Mouse (Mus musculus): Measurements from ENCODE around the gene Cnih1. TPM values are rescaled to one million over a fixed set of nuclear protein-coding genes. Genes with fewer than 3 reads are reported as not detected.
A peak's percentile ranks its signal among the peaks of the same experiment; 100 is the strongest.

The Cnih1 gene
- polyA plus RNA-seq, 1 experiment = 104 TPM

- H3K27me3 ChIP-seq (ENCODE audit: control insufficient read depth, insufficient read depth, insufficient read length) = no peaks in the 10 kb centered on the region
- TF ChIP-seq TCF12 (IDR thresholded peaks at IDR 0.05; ENCODE audit: insufficient read depth, poor library complexity, severe bottlenecking) = no peak
- TF ChIP-seq SRF (IDR thresholded peaks at IDR 0.05; ENCODE audit: control insufficient read depth, insufficient read length, low read depth) = no peak
- no peak for TF ChIP-seq POLR2A (IDR thresholded peaks at IDR 0.05; ENCODE audit: insufficient read length, low read depth)
- TF ChIP-seq CEBPB (IDR thresholded peaks at IDR 0.05; ENCODE audit: insufficient read depth, poor library complexity, severe bottlenecking) = no peak
- TF ChIP-seq TCF3 (IDR thresholded peaks at IDR 0.05; ENCODE audit: insufficient read length, low read depth) = no peak
- TF ChIP-seq REST (IDR thresholded peaks at IDR 0.05; ENCODE audit: insufficient read depth, insufficient read length) = no peak
- no peak for TF ChIP-seq USF1 (IDR thresholded peaks at IDR 0.05; ENCODE audit: low read depth)
These were observed 18.2 kb downstream of the Cnih1 start for GRCm38 (mm10) chr14:46770036-46770435.

DNA sequence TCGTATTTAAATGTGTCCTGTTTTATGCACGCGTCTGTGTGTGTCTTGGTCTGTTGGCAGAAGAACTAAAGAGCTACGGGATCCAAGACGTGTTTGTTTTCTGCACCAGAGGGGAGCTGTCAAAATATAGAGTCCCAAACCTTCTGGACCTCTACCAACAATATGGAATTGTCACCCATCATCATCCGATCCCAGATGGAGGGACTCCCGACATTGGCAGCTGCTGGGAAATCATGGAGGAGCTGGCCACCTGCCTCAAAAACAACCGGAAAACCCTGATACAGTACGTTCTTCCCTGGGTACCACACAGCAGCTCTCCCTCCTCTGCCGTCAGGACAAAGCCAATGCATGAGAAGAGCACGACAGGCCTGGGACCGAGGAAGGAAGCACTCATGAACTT is 21.1 kb downstream of the Cnih1 start:
- no peaks in the 10 kb centered on the region for H3K79me2 ChIP-seq (ENCODE audit: control insufficient read depth, insufficient read depth)
- H3K27me3 ChIP-seq (ENCODE audit: control insufficient read depth, insufficient read depth, insufficient read length) = no peaks in the 10 kb centered on the region
- no peak overlapping the region for H3K4me2 ChIP-seq (ENCODE audit: low read depth)
- no peak overlapping the region for H3K4me3 ChIP-seq
- peaks cover 21% of the 10 kb centered on the region for H3K36me3 ChIP-seq (ENCODE audit: control insufficient read depth, insufficient read depth)
- TF ChIP-seq MYOG (IDR thresholded peaks at IDR 0.05; ENCODE audit: control insufficient read depth in 1 of 3, insufficient read depth in 1 of 3, insufficient read length in 2 of 3, low read depth in 2 of 3) = no peak
- TF ChIP-seq MAX (IDR thresholded peaks at IDR 0.05; ENCODE audit: low read depth) = no peak
- no peak overlapping the region for H3ac ChIP-seq (ENCODE audit: control insufficient read depth, insufficient read length)

More at GRCm38 (mm10) chr14:46770036-46770435, 18.2 kb downstream of the Cnih1 start:
- Histone ChIP-seq H3K79me2 (ENCODE audit: control insufficient read depth, insufficient read depth) (no peaks in the 10 kb centered on the region), H3K36me3 (ENCODE audit: control insufficient read depth, insufficient read depth) (peaks cover 27% of the 10 kb centered on the region), H3K4me3 (no peak overlapping the region), H3ac (ENCODE audit: control insufficient read depth, insufficient read length) (no peak overlapping the region), H3K4me2 (ENCODE audit: low read depth) (no peak overlapping the region)

DNA sequence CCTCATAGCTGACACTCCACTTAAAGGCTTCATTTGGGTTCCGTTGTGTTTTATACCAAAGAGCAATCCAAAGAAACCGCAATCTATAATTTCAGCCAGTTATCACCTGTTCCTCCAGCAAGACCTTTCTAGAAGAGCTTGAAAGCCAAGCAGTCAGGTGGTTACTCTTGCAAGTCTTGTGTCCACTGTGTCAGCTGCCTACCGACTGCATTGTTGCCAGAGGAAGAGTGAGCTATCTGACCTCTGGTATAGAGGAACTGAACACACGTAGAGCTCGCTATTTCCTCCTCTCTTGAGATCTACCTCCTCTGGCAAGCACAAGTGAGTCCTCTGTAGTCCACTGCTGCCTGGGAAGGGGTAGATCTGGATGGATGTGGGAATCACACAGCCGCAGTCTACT is 27.0 kb downstream of the Cnih1 start:
- Histone ChIP-seq H3K4me3 (peak overlapping the region; percentile 45), H3K36me3 (ENCODE audit: control insufficient read depth, insufficient read depth) (no peaks in the 10 kb centered on the region)
- TF ChIP-seq CEBPB (IDR thresholded peaks at IDR 0.05; ENCODE audit: insufficient read depth, poor library complexity, severe bottlenecking) (no peak), SRF (IDR thresholded peaks at IDR 0.05; ENCODE audit: control insufficient read depth, insufficient read length, low read depth) (no peak), MYOG (IDR thresholded peaks at IDR 0.05; ENCODE audit: control insufficient read depth in 1 of 3, insufficient read depth in 1 of 3, insufficient read length in 2 of 3, low read depth in 2 of 3) (no peak), MAX (IDR thresholded peaks at IDR 0.05; ENCODE audit: low read depth) (no peak), E2F4 (IDR thresholded peaks at IDR 0.05; ENCODE audit: insufficient read depth) (no peak), TCF12 (IDR thresholded peaks at IDR 0.05; ENCODE audit: insufficient read depth, poor library complexity, severe bottlenecking) (no peak), REST (IDR thresholded peaks at IDR 0.05; ENCODE audit: insufficient read depth, insufficient read length) (no peak), USF1 (IDR thresholded peaks at IDR 0.05; ENCODE audit: low read depth) (no peak), POLR2AphosphoS2 (IDR thresholded peaks at IDR 0.05; ENCODE audit: insufficient read length, low read depth) (no peak), TCF3 (IDR thresholded peaks at IDR 0.05; ENCODE audit: insufficient read length, low read depth) (no peak), MYOD1 (IDR thresholded peaks at IDR 0.05; ENCODE audit: control insufficient read depth in 1 of 3, insufficient read length in 2 of 3, low read depth in 2 of 3) (no peak)

GRCm38 (mm10) chr14:46760355-46761029 is 27.7 kb downstream of the Cnih1 start, which contains the start of gene Cdkn3:
TSS of gene Cdkn3 (plus strand) at chr14:46760541.
- Histone ChIP-seq H3K4me3 (peak within 1 kb of the TSS; percentile 45), H3K36me3 (ENCODE audit: control insufficient read depth, insufficient read depth) (no peaks in the 10 kb centered on the region), H3K27me3 (ENCODE audit: control insufficient read depth, insufficient read depth, insufficient read length) (no peaks in the 10 kb centered on the region), H3ac (ENCODE audit: control insufficient read depth, insufficient read length) (peak within 1 kb of the TSS; percentile 25), H3K4me2 (ENCODE audit: low read depth) (peak within 1 kb of the TSS; percentile 85), H3K79me2 (ENCODE audit: control insufficient read depth, insufficient read depth) (no peaks in the 10 kb centered on the region)
- TF ChIP-seq POLR2AphosphoS2 (IDR thresholded peaks at IDR 0.05; ENCODE audit: insufficient read length, low read depth) (peak; percentile 76), CEBPB (IDR thresholded peaks at IDR 0.05; ENCODE audit: insufficient read depth, poor library complexity, severe bottlenecking) (no peak), E2F4 (IDR thresholded peaks at IDR 0.05; ENCODE audit: insufficient read depth) (peak; percentile 90), POLR2A (IDR thresholded peaks at IDR 0.05; ENCODE audit: insufficient read length, low read depth) (peak; percentile 79), TCF12 (IDR thresholded peaks at IDR 0.05; ENCODE audit: insufficient read depth, poor library complexity, severe bottlenecking) (no peak), USF1 (IDR thresholded peaks at IDR 0.05; ENCODE audit: low read depth) (no peak)

More for the DNA sequence above, 27.0 kb downstream of the Cnih1 start:
- Histone ChIP-seq H3K4me2 (ENCODE audit: low read depth) (peak overlapping the region; percentile 79), H3K27me3 (ENCODE audit: control insufficient read depth, insufficient read depth, insufficient read length) (no peaks in the 10 kb centered on the region), H3ac (ENCODE audit: control insufficient read depth, insufficient read length) (peak overlapping the region; percentile 25), H3K79me2 (ENCODE audit: control insufficient read depth, insufficient read depth) (no peaks in the 10 kb centered on the region)

DNA sequence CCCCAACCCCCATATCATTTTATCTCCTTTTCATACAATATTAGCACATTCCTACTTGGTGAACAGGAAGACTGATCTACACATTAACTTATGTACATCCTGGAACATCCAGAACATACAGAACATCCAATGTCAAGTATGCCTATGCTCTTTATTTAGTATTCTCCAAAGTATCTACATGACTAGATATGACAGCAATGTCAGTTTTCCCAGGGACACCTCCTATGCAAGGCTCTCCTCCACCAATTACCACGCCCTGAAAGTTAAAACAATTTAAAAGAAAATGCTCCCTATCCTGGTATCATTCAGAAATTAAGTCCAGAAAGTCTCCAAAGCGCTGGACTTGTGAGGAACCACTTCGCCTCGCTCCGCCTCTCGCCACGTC is 28.2 kb downstream of the Cnih1 start:
- Histone ChIP-seq H3K27me3 (ENCODE audit: control insufficient read depth, insufficient read depth, insufficient read length) (no peaks in the 10 kb centered on the region), H3K4me2 (ENCODE audit: low read depth) (peak overlapping the region; percentile 85), H3ac (ENCODE audit: control insufficient read depth, insufficient read length) (peak overlapping the region; percentile 25), H3K36me3 (ENCODE audit: control insufficient read depth, insufficient read depth) (no peaks in the 10 kb centered on the region), H3K4me3 (peak overlapping the region; percentile 45), H3K79me2 (ENCODE audit: control insufficient read depth, insufficient read depth) (no peaks in the 10 kb centered on the region)
- no peak for TF ChIP-seq USF1 (IDR thresholded peaks at IDR 0.05; ENCODE audit: low read depth)
- TF ChIP-seq TCF12 (IDR thresholded peaks at IDR 0.05; ENCODE audit: insufficient read depth, poor library complexity, severe bottlenecking) = no peak
- TF ChIP-seq E2F4 (IDR thresholded peaks at IDR 0.05; ENCODE audit: insufficient read depth) = no peak
- no peak for TF ChIP-seq SRF (IDR thresholded peaks at IDR 0.05; ENCODE audit: control insufficient read depth, insufficient read length, low read depth)
- no peak for TF ChIP-seq CEBPB (IDR thresholded peaks at IDR 0.05; ENCODE audit: insufficient read depth, poor library complexity, severe bottlenecking)
- TF ChIP-seq POLR2AphosphoS2 (IDR thresholded peaks at IDR 0.05; ENCODE audit: insufficient read length, low read depth) = no peak
- TF ChIP-seq MAX (IDR thresholded peaks at IDR 0.05; ENCODE audit: low read depth) = no peak
- TF ChIP-seq MYOG (IDR thresholded peaks at IDR 0.05; ENCODE audit: control insufficient read depth in 1 of 3, insufficient read depth in 1 of 3, insufficient read length in 2 of 3, low read depth in 2 of 3) = no peak
- no peak for TF ChIP-seq POLR2A (IDR thresholded peaks at IDR 0.05; ENCODE audit: insufficient read length, low read depth)
- no peak for TF ChIP-seq REST (IDR thresholded peaks at IDR 0.05; ENCODE audit: insufficient read depth, insufficient read length)
- TF ChIP-seq MYOD1 (IDR thresholded peaks at IDR 0.05; ENCODE audit: control insufficient read depth in 1 of 3, insufficient read length in 2 of 3, low read depth in 2 of 3) = no peak
- no peak for TF ChIP-seq TCF3 (IDR thresholded peaks at IDR 0.05; ENCODE audit: insufficient read length, low read depth)
